Mouse (Mus musculus) small intestine, adult 2 months (tissue): Measurements from ENCODE around the gene Atxn2l. TPM values are rescaled to one million over a fixed set of nuclear protein-coding genes. Genes with fewer than 3 reads are reported as not detected.

Source experiments
- H3K27ac ChIP-seq: fragments of 200-500 bp; 2 replicates; pipeline ENCODE4 v1.5.1; 2012; ENCODE audit warnings: low read depth, low read length, control low read depth, inconsistent platforms; ENCODE audit not compliant: insufficient read depth
- H3K27me3 ChIP-seq: fragments of 200-500 bp; 2 replicates; pipeline ENCODE4 v1.6.1; 2012; ENCODE audit warnings: mild to moderate bottlenecking, moderate library complexity, low read length, inconsistent platforms; ENCODE audit not compliant: control insufficient read depth, insufficient read depth
- H3K36me3 ChIP-seq: fragments of 200-500 bp; 2 replicates; pipeline ENCODE4 v1.6.1; 2012; ENCODE audit warnings: mild to moderate bottlenecking, low read length, control low read depth, inconsistent platforms; ENCODE audit not compliant: control insufficient read depth, insufficient read depth
- H3K4me1 ChIP-seq: fragments of 200-500 bp; 2 replicates; pipeline ENCODE4 v1.6.1; 2012; ENCODE audit warnings: low read length, inconsistent platforms, mixed read lengths; ENCODE audit not compliant: control insufficient read depth, insufficient read depth, insufficient read length
- H3K4me3 ChIP-seq: fragments of 200-500 bp; 2 replicates; pipeline ENCODE4 v1.5.1; 2012; ENCODE audit warnings: low read depth, mild to moderate bottlenecking, control low read depth, inconsistent platforms, low read length, moderate library complexity
- CTCF ChIP-seq: fragments of 200-500 bp; IDR thresholded peaks from 2 replicates; pipeline ENCODE4 v1.5.1; 2012; ENCODE audit warnings: low read depth, mild to moderate bottlenecking, control low read depth, inconsistent platforms, low read length, moderate library complexity, mixed read lengths; ENCODE audit not compliant: insufficient replicate concordance, insufficient read length; ENCODE audit errors: extremely low read depth
- POLR2A ChIP-seq: fragments of 200-500 bp; IDR thresholded peaks from 2 replicates; pipeline ENCODE4 v1.6.1; 2012; ENCODE audit warnings: low read depth, mild to moderate bottlenecking, control low read depth, inconsistent platforms, low read length, moderate library complexity
- WGBS: fragments of 180-500 bp; shearing (Covaris S2); methylation state at CpG from one replicate; pipeline ENCODE4 v1.1.7; 2018; 5-methylcytosine and 5-hydroxymethylcytosine counted together
- polyA plus RNA-seq: library from polyadenylated mRNA; depleted of rRNA; stranded (reverse); fragments of >200 nt; gene quantifications from 2 replicates; pipeline ENCODE4 v1.2.3, GENCODE M21; 2012

The Atxn2l gene
- polyA plus RNA-seq, 1 experiment = 301 TPM

- peak overlapping the region; percentile 80 for H3K4me3 ChIP-seq
- under 1% methylated on average over 27 of the region's 27 CpGs for WGBS
- TF ChIP-seq POLR2A (no peak), CTCF (no peak)
Measured at GRCm38 (mm10) chr7:126474486-126474955, 28.7 kb downstream of the Atxn2l start.

DNA sequence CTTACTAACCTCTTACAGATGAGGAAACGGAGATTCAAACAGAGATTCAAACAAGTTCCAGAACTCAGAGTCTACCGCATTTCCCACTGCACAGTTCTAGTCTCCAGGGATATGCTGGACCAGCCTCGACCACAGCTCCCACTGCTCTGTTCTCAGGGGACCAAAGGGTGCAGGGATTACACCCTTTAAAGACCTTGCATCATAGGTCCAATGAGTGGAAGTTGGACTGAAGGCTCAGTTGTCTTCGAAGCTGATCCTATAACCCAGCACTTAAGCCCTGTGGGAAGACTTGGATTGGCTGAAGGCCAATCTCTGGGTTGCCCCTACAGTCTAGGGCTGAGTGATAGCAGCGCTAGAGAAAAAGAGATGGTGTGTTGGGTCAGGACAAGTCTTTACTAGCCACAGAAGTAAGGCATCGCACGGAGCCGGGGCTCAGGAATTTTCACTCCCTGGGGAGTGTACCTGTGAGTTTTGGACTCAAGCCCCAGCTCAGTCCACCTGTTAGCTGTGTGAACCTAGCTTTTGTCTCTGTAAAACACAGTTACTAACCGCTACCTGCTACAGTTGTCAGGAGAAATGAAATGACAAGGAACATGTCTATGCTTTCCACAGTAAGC lies 29.7 kb downstream of the Atxn2l start:
- H3K27me3 ChIP-seq = no peaks in the 10 kb centered on the region
- WGBS = 66% methylated on average over 9 of the region's 9 CpGs
- TF ChIP-seq CTCF (no peak), POLR2A (no peak)
- H3K4me3 ChIP-seq = no peak overlapping the region; the same call in 1 of the 2 replicates
- peaks cover 29% of the 10 kb centered on the region for H3K36me3 ChIP-seq
- peaks cover 11% of the 10 kb centered on the region for H3K4me1 ChIP-seq
- H3K27ac ChIP-seq = no peak overlapping the region

More at GRCm38 (mm10) chr7:126474486-126474955, 28.7 kb downstream of the Atxn2l start:
- Histone ChIP-seq H3K4me1 (peaks cover 11% of the 10 kb centered on the region), H3K36me3 (peaks cover 21% of the 10 kb centered on the region; the same call in 1 of the 2 replicates), H3K27me3 (no peaks in the 10 kb centered on the region), H3K27ac (no peak overlapping the region)

- TF ChIP-seq CTCF = no peak
- Histone ChIP-seq H3K4me3 (peak overlapping the region; percentile 11; the same call in 1 of the 2 replicates), H3K27ac (peak overlapping the region; percentile 32; the same call in 1 of the 2 replicates), H3K36me3 (peaks cover 37% of the 10 kb centered on the region), H3K4me1 (peaks cover 11% of the 10 kb centered on the region), H3K27me3 (no peaks in the 10 kb centered on the region)
- WGBS = 77% methylated on average over 16 of the region's 16 CpGs
Measured at GRCm38 (mm10) chr7:126472713-126473112, 30.5 kb downstream of the Atxn2l start.

DNA sequence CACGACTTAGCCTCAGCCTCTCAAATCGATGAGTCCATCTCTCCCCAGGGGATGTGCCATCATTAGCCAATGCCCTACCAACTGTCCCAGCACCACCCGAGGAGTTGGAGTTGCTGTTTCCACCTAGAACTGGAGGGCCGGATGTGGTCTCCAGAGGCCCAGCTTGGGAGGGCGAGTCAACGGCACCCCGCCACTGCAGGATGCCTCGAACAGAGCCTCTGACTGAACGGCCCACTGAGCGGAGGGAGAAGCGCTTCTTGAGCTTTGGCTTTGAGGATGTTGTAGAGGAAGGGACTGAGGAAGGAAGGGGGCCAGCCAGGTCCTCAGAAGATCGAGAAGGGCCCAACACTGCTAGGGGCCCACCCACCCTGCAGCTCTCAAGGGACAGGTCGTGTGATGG lies 30.9 kb downstream of the Atxn2l start:
- 78% methylated on average over 13 of the region's 13 CpGs for WGBS
- Histone ChIP-seq H3K27ac (peak overlapping the region; percentile 32), H3K4me1 (peaks cover 11% of the 10 kb centered on the region), H3K27me3 (no peaks in the 10 kb centered on the region), H3K36me3 (peaks cover 41% of the 10 kb centered on the region), H3K4me3 (peak overlapping the region; percentile 11; the same call in 1 of the 2 replicates)
- TF ChIP-seq POLR2A (no peak), CTCF (no peak)

- TF ChIP-seq POLR2A (no peak), CTCF (no peak)
- H3K27me3 ChIP-seq = no peaks in the 10 kb centered on the region
- H3K36me3 ChIP-seq = peaks cover 45% of the 10 kb centered on the region
- H3K4me1 ChIP-seq = peaks cover 11% of the 10 kb centered on the region
- H3K27ac ChIP-seq = peak overlapping the region; percentile 32; the same call in 1 of the 2 replicates
- 0 out of 2 replicates have a peak overlapping the region, but pooled peaks have one; percentile 11 for H3K4me3 ChIP-seq
- 82% methylated on average over 4 of the region's 4 CpGs for WGBS
Measured at GRCm38 (mm10) chr7:126471853-126472252, 31.4 kb downstream of the Atxn2l start.

- Histone ChIP-seq H3K4me1 (peaks cover 11% of the 10 kb centered on the region), H3K36me3 (peaks cover 48% of the 10 kb centered on the region), H3K4me3 (no peak overlapping the region), H3K27ac (no peak overlapping the region), H3K27me3 (no peaks in the 10 kb centered on the region)
- no peak for TF ChIP-seq POLR2A
- TF ChIP-seq CTCF = no peak
- WGBS = 87% methylated on average over 5 of the region's 5 CpGs
Measured at GRCm38 (mm10) chr7:126471361-126471760, 31.9 kb downstream of the Atxn2l start.

DNA sequence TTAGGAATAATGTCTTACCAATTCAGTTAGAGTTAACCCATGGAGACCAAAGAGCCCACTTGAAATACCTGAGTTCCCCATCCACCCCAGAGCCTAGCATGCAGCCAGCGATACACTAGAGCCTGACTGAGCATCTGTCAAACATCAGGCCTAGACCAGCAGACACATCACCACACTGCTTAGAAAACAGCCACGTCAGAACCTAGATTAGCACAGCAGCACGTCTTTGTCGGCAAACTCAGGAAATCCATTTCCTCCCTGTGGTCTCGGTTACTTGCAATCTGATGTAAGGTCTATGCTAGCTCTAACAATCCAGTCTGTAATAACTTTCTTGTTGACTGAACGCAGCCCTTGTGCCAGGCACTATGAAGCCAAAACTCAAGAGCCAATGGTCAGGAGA lies 33.2 kb downstream of the Atxn2l start:
- WGBS = 77% methylated on average over 6 of the region's 6 CpGs
- TF ChIP-seq CTCF = no peak
- TF ChIP-seq POLR2A = no peak
- Histone ChIP-seq H3K27me3 (no peaks in the 10 kb centered on the region), H3K4me1 (peaks cover 8% of the 10 kb centered on the region), H3K27ac (peak overlapping the region; percentile 38; the same call in 1 of the 2 replicates), H3K4me3 (no peak overlapping the region), H3K36me3 (peaks cover 48% of the 10 kb centered on the region)
